Comparison of ENCODE assay signal across 38 mouse cellular contexts in genomic region chr17:28934120-28934916, GRCm38 (mm10). TPM values are rescaled to one million over a fixed set of nuclear protein-coding genes. Genes with fewer than 3 reads are reported as not detected.
"Had no signal": no experiment of that assay in that cellular context is flagged by ENCODE, and none has a peak within 500 bp of the region (broad histone marks: within the 10 kb centered on the region; RNA-seq: fewer than 3 reads in every experiment).

No protein-coding gene starts in this region.

- H3K27ac ChIP-seq: forebrain, embryonic 15.5 days; heart, embryonic 13.5 days; heart, embryonic 15.5 days; hindbrain, embryonic 14.5 days; kidney, embryonic 15.5 days; kidney, postnatal 0 days; limb, embryonic 13.5 days; limb, embryonic 15.5 days; liver, embryonic 14.5 days had no signal

- H3K36me3 ChIP-seq: forebrain, embryonic 15.5 days; heart, embryonic 13.5 days; heart, embryonic 15.5 days; kidney, embryonic 15.5 days; limb, embryonic 13.5 days; limb, embryonic 15.5 days had no signal

- ATAC-seq: forebrain, embryonic 15.5 days; forebrain, postnatal 0 days; hindbrain, embryonic 16.5 days; intestine, embryonic 16.5 days had no signal

- H3K9ac ChIP-seq: forebrain, embryonic 15.5 days; forebrain, postnatal 0 days; heart, embryonic 13.5 days; heart, embryonic 15.5 days; hindbrain, embryonic 14.5 days; kidney, embryonic 15.5 days; limb, embryonic 13.5 days; limb, embryonic 15.5 days; liver, embryonic 14.5 days had no signal

- H3K9me3 ChIP-seq: forebrain, embryonic 15.5 days; heart, embryonic 13.5 days; heart, embryonic 15.5 days; kidney, embryonic 15.5 days; limb, embryonic 13.5 days; limb, embryonic 15.5 days had no signal

- DNase-seq: forebrain, postnatal 0 days; gastrocnemius, postnatal 10 days; gastrocnemius, postnatal 36 days; heart, adult 18-20 months; heart, postnatal 14 days; heart, postnatal 36 days; kidney, adult 11 months; kidney, adult 2 months; kidney, adult 9 months; kidney, postnatal 14 days; kidney, postnatal 36 days; layer of hippocampus, adult 9-11 months; layer of hippocampus, postnatal 36 days; left cerebral cortex, postnatal 4 days had no signal

- H3K27me3 ChIP-seq: forebrain, embryonic 15.5 days; heart, embryonic 13.5 days; heart, embryonic 15.5 days; kidney, embryonic 15.5 days; limb, embryonic 13.5 days; limb, embryonic 15.5 days had no signal

- H3K4me2 ChIP-seq: forebrain, embryonic 15.5 days; heart, embryonic 13.5 days; heart, embryonic 15.5 days; hindbrain, embryonic 14.5 days; kidney, embryonic 15.5 days; limb, embryonic 13.5 days; limb, embryonic 15.5 days had no signal

- H3K4me3 ChIP-seq: forebrain, embryonic 15.5 days; heart, embryonic 13.5 days; heart, embryonic 15.5 days; kidney, embryonic 15.5 days; limb, embryonic 13.5 days; limb, embryonic 15.5 days had no signal

RNA-seq across cellular contexts. Expression of gene Pxt1, which starts 9.3 kb away (rescaled TPM):
- total RNA-seq: forebrain, postnatal 0 days; gastrocnemius, adult 18-20 months; gastrocnemius, postnatal 10 days; gastrocnemius, postnatal 36 days; heart, adult 18-20 months; hematopoietic stem cell, adult 5-6 weeks; layer of hippocampus, adult 18-20 months; layer of hippocampus, adult 8-10 months; layer of hippocampus, postnatal 14 days; layer of hippocampus, postnatal 36 days; left cerebral cortex, adult 18-20 months; left cerebral cortex, adult 8-10 months; left cerebral cortex, postnatal 10 days; left cerebral cortex, postnatal 25 days; left cerebral cortex, postnatal 4 days had no signal
- polyA plus RNA-seq: forebrain, embryonic 15.5 days; forebrain, postnatal 0 days; heart, embryonic 15.5 days; heart, postnatal 0 days; hindbrain, embryonic 14.5 days; hindbrain, embryonic 16.5 days; intestine, embryonic 14.5 days; intestine, embryonic 16.5 days; kidney, postnatal 0 days; limb, embryonic 11.5 days; limb, embryonic 13.5 days; limb, embryonic 15.5 days had no signal

RNA-seq across cellular contexts. Expression of gene 4930539E08Rik, which starts 19.2 kb away (rescaled TPM):
- total RNA-seq: gastrocnemius, adult 18-20 months; gastrocnemius, postnatal 36 days; heart, postnatal 36 days had no signal
- polyA plus RNA-seq: hindbrain, embryonic 11.5 days had no signal
